Mouse (Mus musculus): Measurements from ENCODE around the gene Slc17a4. TPM values are rescaled to one million over a fixed set of nuclear protein-coding genes. Genes with fewer than 3 reads are reported as not detected.

Slc17a4 gene
- polyA plus RNA-seq (2021; fragmentation: Nextera tagmentation) = not detected in 2 replicates
- long read RNA-seq, experiment 1 = 0 reads
- long read RNA-seq, experiment 2 = 0 reads

GRCm38 (mm10) chr13:23914376-23915167 lies at the start of gene Slc17a4:
Gene Slc17a4 (minus strand): TSS chr13:23915009.

GRCm38 (mm10) chr13:23934211-23934520 lies 19.4 kb upstream of the Slc17a4 start, which contains the start of gene Hist1h2aa:
Gene Hist1h2aa (plus strand): TSS chr13:23934462.

DNA sequence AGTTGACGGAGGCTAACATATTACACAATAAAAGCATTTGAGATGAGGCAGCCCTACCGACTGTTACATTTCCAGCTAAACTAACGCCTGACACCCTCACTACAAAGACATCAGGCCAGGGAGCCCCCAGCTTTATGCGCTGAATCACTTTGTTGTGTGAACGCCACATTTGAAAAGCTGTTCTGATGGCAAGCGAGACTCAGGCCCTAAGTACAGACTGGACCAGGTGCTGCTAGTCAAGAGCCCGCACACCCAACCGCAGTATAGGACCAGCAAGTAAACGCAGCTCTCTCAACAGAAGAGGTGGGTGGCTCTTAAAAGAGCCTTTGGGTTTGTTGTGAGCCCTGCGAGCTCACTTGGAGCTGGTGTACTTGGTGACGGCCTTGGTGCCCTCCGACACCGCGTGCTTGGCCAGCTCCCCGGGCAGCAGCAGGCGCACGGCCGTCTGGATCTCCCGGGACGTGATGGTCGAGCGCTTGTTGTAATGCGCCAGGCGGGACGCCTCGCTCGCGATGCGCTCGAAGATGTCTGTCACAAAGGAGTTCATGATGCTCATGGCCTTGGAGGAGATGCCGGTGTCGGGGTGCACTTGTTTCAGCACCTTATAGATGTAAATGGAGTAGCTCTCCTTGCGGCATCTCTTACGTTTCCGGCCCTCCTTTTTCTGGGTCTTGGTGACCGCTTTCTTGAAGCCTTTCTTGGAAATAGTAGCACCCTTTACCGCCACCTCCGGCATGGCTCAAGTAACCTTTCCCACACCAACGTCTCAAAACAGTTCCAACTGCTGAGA lies 18.8 kb upstream of the Slc17a4 start, which contains the start of gene Hist1h2ba:
Gene Hist1h2ba, minus strand, starts transcription at position 736 of the 790 bp plus-strand sequence.

DNA sequence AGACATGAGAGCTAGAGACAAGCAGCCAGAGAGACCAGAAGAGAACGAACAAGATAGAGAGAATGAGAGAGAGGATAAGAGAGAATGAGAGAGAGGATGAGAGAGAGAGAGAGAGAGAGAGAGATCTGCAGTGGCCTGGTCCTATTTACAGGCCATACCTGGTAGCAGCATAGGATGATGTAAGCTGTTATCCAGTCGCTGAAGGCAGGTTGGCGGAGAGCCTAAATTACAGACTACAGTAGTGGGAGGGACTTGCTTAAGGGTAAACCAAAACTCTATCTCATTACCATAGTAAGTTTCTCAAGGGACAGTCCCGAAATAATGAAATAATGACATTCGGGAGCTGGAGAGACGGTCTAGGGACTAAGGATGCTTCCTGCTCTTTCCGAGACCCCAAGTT lies 47.4 kb downstream of the Slc17a4 start, which contains the start of gene Slc17a1:
Gene Slc17a1, plus strand, starts transcription at position 346 of the 400 bp plus-strand sequence.

Small RNA genes within 50 kb of the gene (microRNA-seq; reads per million reads assigned to microRNA genes)
- not detected for gene Gm44344

Other genes with a start within 250 kb of the Slc17a4 start
- gene Hist1h2ac, start 231.1 kb downstream of the Slc17a4 start, polyA plus RNA-seq (2021; fragmentation: Nextera tagmentation) = 2.2 and 4.2 TPM in 2 replicates
- 125 and 195 TPM in 2 replicates for gene Hist1h2bc, start 230.8 kb downstream of the Slc17a4 start, polyA plus RNA-seq (2021; fragmentation: Nextera tagmentation)
- not detected in 2 replicates for gene Hist1h1t, start 219.2 kb downstream of the Slc17a4 start, polyA plus RNA-seq (2021; fragmentation: Nextera tagmentation)
- gene Hist1h4c, start 216.6 kb downstream of the Slc17a4 start, polyA plus RNA-seq (2021; fragmentation: Nextera tagmentation) = 3.0 and 6.5 TPM in 2 replicates
- 6.8 and 7.3 TPM in 2 replicates for gene Hfe, start 204.2 kb downstream of the Slc17a4 start, polyA plus RNA-seq (2021; fragmentation: Nextera tagmentation)
- 8.2 and 11.8 TPM in 2 replicates for gene Hist1h1c, start 176.2 kb downstream of the Slc17a4 start, polyA plus RNA-seq (2021; fragmentation: Nextera tagmentation)
- 0.43 and 0.45 TPM in 2 replicates for gene Hist1h3c, start 169.4 kb downstream of the Slc17a4 start, polyA plus RNA-seq (2021; fragmentation: Nextera tagmentation)
- 0.92 TPM in 1 of 2 replicates, not detected in the other for gene Hist1h2bb, start 168.3 kb downstream of the Slc17a4 start, polyA plus RNA-seq (2021; fragmentation: Nextera tagmentation)
- gene Hist1h2ab, start 163.9 kb downstream of the Slc17a4 start, polyA plus RNA-seq (2021; fragmentation: Nextera tagmentation) = 3.4 and 5.1 TPM in 2 replicates
- 0.31 TPM in 1 of 2 replicates, not detected in the other for gene Hist1h3b, start 162.7 kb downstream of the Slc17a4 start, polyA plus RNA-seq (2021; fragmentation: Nextera tagmentation)
- gene Hist1h4b, start 158.0 kb downstream of the Slc17a4 start, polyA plus RNA-seq (2021; fragmentation: Nextera tagmentation) = not detected in 2 replicates
- 0.34 TPM in 1 of 2 replicates, not detected in the other for gene Hist1h4a, start 153.8 kb downstream of the Slc17a4 start, polyA plus RNA-seq (2021; fragmentation: Nextera tagmentation)
- not detected in 2 replicates for gene Hist1h3a, start 152.6 kb downstream of the Slc17a4 start, polyA plus RNA-seq (2021; fragmentation: Nextera tagmentation)
- gene Hist1h1a, start 151.3 kb downstream of the Slc17a4 start, polyA plus RNA-seq (2021; fragmentation: Nextera tagmentation) = 0.20 TPM in 1 of 2 replicates, not detected in the other
- not detected in 2 replicates for gene Trim38, start 145.1 kb downstream of the Slc17a4 start, polyA plus RNA-seq (2021; fragmentation: Nextera tagmentation)
- gene Slc17a2, start 108.0 kb downstream of the Slc17a4 start, polyA plus RNA-seq (2021; fragmentation: Nextera tagmentation) = not detected in 2 replicates
- gene Slc17a3, start 75.6 kb downstream of the Slc17a4 start, polyA plus RNA-seq (2021; fragmentation: Nextera tagmentation) = not detected in 2 replicates
- gene Slc17a1, start 47.3 kb downstream of the Slc17a4 start, polyA plus RNA-seq (2021; fragmentation: Nextera tagmentation) = not detected in 2 replicates
- gene Hist1h2ba, start 19.1 kb upstream of the Slc17a4 start, polyA plus RNA-seq (2021; fragmentation: Nextera tagmentation) = not detected in 2 replicates
- gene Hist1h2aa, start 19.5 kb upstream of the Slc17a4 start, polyA plus RNA-seq (2021; fragmentation: Nextera tagmentation) = not detected in 2 replicates
- 1.8 and 2.5 TPM in 2 replicates for gene Scgn, start 76.2 kb upstream of the Slc17a4 start, polyA plus RNA-seq (2021; fragmentation: Nextera tagmentation)

Measured in layer of hippocampus, adult 6 months (tissue).